Mouse (Mus musculus) mouse trophoblast stem cell (cell line): Measurements from ENCODE around the gene Isy1.

Experiments
- in situ Hi-C, 2 experiments: fragments of 300-500 bp; cut with MseI, MboI; formaldehyde crosslinking; loops; 2 replicates in 1 of 2; 3 replicates in 1 of 2; pipeline ENCODE4 v1.15.1; 2025

The Isy1 gene

DNA sequence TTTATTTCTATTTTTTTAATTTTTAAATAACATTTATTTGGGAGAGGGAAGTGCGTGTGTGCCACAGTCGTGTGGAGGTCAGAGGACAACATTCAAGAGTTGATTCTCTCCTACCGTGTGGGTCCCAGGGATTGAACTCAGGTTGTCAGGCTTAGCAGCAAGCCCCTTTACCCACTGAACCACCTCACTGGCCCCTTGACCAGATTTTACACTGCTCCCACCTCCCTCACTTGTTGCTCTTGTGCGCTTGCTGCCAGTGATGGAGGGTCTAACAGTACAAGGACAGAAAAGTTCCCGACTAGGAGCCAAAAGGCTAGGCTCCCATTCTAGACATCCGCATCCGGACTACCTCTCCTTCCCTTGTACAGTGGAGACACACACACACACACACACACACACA is 33.1 kb downstream of the Isy1 start:
- in situ Hi-C loops: no loop called here

DNA sequence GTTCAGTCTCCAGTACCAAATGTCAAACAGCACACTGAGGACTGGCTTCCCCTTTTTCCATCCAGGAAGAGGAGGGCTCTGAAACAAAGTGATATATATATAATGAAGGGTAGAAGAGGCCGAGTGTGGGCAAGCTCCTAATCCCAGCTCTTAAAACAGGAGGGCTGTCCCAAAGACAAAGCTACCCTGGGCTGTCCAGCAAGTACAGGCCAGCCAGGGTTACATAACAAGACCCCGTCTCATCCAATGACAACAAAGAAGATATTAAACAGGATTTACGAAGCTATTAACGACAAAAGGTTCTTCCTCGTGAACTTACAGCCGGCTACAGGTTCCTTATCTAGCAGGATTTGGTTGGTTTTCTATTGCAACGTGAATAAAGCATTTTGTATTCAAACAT is 33.7 kb downstream of the Isy1 start:
- in situ Hi-C loops: no loop called here

DNA sequence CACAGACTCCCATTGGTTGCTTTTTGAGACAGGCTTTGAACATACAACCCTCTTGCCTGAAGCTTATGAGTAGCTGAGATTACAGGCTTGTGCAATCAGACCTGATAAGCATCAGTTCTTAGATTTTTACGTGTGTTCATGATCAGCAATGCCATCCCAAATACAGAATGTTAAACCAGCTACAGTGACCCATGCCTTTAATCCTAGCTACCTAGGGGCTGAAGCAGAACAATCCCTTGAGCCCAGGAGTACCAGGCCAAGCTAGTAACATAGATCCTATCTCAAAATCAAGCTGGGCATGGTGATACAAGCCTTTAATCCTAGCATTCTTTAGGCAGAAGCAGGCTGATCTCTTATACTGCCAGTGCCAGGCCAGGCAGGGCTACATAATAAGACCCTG is 34.6 kb downstream of the Isy1 start:
- in situ Hi-C loops: no loop called here

DNA sequence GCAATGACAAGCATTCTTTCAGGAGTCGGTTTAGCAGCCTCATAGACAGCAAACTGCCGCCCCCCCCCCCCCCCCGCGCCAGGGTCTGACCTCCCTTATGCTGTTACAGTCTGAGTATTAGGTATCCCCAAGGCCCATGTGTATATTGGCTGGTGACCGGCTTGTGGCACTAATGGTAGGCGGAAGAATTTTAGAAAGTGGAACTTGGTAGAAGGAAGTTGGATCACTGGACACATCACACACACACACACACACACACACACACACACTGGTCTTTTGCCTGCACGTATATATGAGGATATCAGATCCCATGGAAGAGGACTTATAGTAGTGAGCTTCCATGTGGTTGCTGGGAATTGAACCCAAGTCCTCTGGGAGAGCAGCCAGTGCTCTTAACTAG is 36.1 kb downstream of the Isy1 start:
- in situ Hi-C loops: no loop called here

DNA sequence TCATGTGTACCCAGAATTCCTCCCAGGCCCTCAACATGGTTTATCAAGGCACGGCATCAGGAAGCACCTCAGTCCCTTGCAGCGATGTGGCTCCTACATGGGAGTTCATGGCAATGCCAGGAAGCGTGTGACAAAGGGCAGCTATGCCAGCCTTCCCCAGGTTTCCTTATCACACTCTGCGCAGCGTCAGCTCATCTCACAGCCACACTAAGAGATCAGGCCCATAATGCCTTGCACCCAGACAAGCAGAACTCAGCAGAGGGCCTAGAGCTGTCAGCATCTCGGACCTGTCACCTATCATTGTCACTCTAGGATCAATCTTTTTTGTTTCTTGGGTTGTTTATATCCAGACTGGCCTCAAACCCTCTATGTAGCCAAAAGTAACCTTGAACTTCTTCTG is 39.0 kb downstream of the Isy1 start:
- in situ Hi-C loops: no loop called here

DNA sequence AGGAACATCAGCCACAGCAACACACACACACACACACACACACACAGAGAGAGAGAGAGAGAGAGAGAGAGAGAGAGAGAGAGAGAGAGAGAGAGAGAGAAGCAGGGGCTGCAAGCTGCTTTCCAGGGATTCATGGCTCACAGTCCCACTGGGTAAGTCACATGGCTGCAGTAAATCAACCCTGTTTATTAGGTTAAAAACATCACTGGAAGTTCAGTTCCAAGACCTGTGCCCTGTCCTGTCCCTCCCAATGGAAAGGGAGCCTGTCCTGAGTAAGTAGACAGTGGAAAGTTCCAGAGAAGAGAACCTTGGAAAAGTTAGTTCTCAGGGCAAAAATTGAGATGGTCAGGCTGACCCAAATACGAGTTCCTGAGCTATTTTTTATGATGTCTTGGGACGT is 41.3 kb downstream of the Isy1 start:
- in situ Hi-C loops: no loop called here

DNA sequence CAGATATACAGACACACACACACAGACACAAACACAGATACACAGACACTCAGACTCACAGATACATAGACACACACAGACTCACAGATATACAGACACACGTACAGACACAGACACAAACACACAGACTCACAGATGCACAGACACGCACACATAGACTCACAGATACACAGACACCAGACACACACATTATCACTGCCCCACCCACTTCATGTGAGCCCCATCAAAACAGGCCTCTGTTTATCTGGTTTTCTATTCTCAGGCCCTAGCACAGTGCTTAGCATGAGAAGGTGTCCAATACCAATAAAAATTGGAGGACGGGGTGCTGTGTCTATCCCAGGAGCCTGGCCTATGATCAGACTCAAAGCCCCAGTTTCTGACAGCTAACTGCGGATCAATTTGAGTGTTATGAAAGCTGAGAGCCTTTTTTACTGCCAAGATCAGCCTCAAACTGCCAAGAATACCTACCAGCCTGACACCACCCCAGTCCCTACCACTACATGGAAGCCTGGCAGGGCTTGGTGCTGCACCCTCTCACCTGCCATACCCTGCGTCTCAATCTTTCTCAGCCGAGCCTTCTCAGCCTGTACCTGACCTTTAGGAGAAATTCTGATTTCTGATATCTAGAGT is 42.2 kb downstream of the Isy1 start:
- in situ Hi-C loops: no loop called here

DNA sequence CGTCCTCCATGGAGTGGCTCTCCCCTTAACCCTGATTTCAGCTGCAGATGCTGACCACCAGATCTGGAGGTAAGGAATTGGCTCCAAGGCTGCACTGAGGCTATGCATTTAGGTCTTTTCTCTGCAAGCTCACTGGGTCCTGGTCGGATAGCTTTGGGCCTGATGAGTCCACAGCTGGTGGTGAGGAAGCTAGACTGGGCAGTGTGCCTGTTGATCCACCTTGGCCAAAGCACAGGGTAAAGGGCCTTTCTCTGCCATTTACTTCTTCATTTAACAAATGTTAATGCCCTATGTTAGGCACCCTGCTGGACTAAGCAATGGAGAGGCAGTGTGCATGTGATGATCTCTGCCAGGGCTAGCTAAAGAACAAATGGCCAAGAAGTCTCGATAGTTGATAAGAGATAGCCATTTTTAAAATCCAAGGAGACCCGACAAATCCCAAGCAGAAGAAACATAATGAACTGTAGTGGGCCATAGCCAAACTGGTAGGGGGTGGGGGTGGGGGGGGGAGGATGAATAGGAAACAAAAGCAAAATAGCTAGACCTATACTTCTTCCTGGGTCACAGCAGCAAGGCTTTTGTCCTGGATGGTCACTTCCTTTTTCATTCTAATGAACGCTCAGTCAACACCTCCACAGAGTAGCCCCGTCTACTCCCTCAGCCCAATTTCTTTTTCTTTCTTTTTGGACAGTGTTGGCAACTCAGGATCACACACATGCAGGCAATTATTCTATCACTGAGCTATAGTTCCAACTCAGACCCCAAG is 43.0 kb downstream of the Isy1 start:
- in situ Hi-C loops: no loop called here

DNA sequence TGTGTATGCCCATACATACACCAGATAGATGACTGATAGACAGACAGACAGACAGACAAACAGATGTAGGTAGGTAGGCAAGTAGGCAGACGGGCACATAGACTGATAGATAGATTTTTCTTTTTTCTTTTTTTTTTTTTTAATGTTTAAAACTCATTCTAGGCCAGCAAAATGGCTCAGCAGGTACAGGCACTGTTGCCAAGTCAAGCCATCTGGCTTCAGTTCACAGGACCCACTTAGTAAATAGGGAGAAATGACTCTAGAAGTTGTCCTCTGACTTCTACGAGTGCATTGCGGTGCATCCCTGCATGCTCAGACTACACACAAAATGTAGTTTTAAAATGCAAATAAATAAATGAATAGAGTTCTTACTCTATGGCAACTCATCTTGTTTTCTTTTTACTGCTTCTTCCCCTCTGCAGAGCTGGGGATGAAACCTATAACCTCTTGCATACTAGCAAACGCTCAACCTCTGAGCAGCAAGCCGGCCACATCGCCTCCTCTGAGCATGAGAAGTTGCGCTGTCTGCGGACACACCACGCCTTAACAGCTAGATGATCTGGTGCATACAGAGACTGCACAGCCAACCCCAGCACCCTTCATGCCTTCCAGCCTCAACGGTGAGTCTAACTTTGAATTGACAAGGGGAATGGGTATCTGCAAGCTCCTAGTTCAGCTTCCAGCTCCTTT is 44.6 kb downstream of the Isy1 start:
- in situ Hi-C loops: no loop called here

DNA sequence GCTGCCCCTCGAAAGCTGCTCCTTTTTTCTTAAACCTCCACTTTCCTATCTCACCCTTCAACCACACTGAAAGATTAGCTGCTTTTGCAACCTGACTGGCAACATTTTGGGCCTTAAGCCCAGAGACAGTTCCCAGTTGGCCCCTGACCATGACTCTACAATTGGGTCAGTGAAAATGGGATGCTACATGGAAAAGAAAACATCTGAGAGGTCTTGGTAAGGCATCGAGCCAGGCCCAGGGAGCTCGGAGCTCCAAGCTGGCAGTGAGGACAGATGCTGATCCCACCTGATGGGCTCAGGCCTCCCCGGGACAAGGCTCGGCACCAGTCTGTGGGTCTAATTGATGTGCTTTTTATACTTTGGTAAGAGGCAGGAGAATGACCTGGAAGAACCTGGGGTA is 46.8 kb downstream of the Isy1 start:
- in situ Hi-C loops: no loop called here

DNA sequence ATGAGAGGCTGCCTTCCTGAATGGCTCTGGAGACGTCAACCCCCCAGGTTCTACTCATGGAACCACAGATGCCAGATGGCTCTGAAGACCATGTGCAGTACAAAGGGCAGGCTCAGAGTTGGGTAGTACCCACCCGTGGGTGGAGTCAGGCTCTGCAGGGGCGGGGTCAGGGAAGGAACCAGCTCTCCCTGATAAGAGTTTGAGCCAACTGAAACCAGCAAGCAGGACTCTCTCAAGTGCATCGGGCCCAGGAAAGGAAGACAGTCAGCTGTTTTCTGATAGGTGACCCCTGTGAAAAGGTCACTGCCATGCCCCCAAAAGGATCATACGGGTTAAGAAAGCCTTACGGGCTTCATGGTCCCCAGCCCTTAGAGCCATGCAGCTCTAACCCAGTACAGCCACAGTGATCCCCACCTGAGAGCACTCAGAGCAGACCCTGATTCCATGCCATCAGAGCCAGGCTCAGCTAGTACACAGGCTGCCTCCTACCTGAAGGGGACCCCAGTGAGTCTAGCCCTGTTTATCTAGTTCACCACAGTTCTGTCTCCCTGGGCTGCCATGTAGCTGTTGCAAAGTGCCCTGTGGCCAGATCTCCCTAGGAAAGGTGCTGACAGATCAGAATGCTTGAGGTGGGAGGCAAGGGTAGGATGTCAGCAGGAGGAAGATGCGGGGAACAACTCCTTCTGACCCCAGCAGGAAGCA is 47.7 kb downstream of the Isy1 start:
- in situ Hi-C loops: no loop called here

DNA sequence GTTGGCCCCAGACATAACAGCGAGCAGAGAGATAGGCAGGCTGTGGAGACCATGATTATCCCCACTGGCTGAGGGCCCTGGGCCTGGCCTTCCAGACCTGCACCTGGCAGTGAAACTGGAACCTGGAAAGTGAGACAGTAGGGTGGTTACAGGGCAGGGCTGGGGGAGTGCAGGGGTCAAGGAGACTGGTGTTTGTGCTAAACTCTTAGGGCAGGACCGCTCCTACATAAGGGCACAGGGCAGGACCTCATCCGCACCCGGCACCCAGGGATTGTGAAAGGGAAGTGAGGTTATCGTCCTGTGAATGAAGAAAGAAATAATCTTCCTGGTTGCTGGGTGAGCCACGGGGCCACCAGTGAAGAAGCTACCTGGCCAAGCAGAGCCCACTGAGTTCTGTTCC is 48.8 kb downstream of the Isy1 start:
- in situ Hi-C loops: no loop called here

DNA sequence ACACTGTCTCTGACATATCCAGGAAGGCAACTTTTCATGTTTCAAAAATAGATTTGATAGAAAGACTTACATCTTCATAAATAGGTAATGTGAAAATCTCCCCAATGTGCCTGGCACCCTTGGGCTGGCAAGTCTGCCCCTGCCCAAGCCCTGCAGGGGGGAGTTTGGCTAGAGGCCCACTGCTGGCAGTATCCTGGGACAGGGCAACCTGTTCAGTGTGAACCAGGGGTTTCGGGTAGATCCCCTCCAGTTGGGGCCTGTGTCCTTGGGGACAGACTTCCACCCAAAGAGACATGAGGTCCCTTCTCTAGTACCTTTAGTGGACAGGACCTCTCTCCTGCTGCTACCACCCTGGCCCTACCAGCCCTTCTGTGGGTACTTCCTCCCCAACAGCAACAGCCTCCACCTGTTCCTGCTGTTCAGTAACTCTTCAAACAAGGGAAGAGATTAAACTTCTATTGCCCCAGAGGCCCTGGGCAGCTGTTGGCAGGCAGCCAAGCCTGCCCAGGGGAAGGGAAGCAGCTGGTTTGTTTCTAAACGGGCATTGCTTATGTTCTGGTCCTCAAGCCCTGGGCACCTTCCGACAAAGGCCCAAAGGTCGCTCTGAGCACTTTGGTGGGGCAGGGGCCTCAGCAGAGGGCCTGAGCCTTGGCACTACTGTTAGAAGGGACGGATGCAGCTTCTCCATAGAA is 49.6 kb downstream of the Isy1 start:
- in situ Hi-C loops: no loop called here

DNA sequence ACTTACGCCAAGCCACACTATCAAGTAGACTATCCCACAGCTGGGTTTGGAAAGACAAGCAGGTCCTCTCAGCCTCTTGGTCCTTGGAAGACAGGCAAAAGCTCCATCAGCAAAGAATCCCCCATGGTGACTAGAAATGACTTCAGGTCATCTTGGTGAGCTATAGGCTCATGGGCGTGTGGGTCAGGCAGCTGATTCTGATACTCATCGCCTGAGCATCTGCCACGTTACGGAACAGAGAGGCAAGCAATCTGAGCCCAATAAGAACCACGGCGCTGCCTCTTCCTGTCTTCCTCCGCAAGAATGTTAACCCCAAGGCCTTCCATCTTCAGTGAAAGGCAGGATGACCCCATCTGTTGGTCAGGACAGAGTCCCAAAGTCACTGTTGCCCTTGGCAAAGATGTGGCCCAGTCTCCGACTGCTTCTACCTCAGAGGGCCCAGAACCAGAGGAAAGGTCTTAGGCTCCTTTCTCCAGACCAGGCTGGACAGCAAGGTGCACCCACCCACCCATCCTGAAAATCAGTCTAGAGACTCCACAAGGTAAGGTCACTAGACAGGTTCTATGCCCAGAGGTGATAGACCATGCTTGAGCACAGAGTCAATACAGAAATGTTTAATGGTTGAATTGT is 50.2 kb downstream of the Isy1 start:
- in situ Hi-C loops: no loop called here

DNA sequence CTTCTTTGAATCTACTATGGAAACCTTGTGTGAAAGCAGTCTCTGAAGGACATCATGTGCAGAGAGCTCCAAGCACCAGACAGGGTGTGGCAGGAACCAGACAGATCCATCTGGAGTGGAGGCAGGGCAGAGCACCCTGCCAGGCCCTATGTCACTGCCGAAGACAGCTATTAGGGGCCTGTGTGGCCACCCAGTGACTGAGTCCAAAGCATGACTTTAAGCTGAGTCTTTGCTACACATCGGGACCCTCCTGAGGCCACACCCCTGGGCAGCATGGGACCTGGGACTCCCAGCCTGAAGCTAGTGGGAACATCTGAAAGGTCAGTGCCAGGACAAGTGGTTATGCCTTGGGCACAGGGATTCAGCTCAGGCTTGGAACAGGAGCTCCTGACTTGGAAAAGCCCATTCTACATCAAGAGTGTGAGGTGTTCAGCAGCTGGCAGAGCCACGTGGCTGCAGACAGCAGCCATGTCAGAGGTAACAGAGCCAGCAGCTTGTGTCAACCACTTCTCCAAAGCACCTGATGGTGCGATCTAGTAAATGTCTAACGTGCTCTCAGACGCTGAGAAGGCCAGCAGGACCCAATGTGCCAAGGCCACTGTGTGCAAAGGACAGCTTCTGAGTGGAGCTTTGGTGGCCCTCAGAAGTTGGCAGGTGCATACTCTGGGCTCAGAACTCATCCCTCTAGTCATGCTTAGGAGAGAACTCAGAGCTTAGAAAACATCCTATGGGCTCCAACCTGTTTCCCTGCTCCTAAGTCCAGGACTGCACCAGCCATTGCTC is 51.3 kb downstream of the Isy1 start:
- in situ Hi-C loops: no loop called here

DNA sequence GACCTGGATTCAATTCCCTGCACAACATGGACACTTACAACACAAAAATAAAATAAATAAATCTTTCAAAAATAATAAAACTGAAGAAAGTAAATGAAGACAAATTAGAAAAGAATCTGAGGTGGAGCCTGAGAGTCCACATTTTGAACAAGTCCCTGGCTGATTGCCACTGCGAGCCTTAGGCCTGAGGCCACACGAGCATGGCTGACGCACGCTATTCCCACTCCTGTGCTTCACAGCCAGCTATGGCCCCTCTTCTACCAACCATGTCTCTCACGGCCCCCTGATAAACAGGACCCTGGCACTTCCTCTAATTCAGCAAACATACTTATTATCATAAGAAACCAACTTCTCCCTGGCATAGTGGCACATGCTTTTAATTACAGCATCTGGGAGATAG is 52.0 kb downstream of the Isy1 start:
- in situ Hi-C loops: no loop called here

DNA sequence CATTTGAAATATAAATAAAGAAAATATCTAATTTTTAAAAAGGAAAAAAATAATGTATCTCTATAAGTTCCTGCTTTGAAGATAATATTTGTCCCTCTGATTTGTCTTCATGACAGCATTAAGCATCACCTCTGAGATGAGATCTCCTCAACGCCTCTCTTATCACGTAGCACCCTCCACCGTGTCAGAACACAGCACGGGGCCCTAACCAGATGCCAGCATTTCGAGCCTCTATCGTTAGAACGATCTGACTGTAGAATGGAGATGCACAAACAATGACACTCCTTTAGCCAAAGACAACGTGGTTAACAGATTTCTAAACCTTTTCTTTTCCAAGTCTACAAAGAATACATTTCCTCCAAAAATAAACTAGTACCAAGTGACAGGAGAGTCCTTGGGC is 54.6 kb downstream of the Isy1 start:
- in situ Hi-C loops: no loop called here

DNA sequence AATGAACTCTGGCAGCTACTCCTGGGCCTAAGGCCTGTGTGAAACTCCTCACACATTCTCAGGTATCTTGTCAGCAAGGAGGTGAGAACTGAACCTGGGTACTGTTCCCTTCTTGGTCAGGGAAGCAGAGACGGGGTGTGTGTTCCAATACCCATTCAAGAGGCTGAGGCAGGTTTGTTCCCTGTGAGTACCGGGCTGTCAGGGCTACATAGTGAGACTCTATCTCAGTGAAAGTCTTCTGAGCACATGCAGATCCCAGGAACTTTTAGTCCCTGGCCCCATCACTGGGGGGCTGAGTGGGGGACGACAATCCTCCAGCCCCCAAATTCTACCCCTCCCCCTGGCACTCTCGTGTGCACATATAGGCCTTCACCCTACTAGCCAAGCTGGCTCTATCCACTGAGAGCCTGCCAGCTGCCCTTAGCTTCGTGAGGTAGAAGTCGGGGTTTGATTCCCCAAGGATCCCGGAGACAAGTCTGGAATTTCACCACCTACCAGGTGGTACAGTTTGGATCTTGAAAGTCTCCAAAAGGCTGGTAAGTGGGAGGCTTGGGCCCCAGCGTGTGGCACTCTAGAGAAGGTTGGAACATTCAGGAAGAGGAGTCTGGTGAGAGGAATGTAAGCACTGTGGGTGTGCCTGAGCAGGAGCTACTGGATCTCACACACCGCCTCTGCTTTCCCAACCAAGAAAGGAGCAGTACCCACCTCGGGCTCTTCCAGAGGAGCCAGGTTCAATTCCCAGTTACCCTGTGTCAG is 57.9 kb downstream of the Isy1 start:
- in situ Hi-C loops: no loop called here

DNA sequence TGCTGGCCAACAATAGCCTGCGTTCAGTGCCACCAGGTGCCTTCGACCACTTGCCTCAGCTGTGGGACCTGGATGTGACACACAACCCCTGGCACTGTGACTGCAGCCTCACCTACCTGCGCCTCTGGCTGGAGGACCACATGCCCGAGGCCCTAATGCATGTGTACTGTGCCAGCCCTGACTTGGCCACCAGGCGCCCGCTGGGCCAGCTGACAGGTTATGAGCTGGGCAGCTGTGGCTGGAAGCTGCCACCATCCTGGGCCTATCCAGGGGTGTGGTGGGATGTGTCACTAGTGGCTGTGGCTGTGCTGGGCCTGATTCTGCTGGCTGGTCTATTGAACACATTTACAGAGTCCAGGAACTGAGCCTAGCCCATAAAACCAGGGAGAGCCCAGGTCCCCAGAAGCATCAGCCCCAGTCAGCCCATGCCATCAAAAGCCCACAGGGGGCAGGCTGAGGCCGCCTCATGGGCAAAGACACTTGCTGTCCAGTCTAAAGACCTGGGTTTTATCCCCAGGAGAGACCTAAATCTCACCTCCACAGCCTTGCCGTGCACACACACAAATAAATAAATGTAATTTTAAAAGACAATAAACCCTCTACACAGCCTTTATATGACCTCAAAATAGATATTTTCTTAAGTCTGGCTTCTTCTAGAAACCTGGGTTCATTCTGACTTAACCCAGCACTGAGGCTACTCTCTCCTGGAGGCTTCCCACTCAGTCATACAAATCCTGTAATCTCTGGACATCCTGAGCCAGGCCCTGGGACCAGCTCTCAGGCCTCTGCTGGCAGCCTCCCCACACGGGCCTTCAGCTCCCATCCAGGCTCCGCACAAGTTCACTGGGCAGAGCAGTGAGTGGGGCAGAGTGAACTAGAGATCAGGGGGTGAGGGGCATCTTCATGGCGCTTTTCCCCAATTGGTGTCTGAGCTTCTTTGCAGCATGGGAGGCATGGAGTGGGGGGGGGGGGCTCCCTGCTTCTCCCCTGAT is 59.1 kb downstream of the Isy1 start:
- in situ Hi-C loops: no loop called here
